Mouse (Mus musculus): ENCODE measurements around the gene Tspan8. TPM values are rescaled to one million over a fixed set of nuclear protein-coding genes. Genes with fewer than 3 reads are reported as not detected.

The Tspan8 gene
- polyA plus RNA-seq, 1 experiment from 2014 or later, result 5.3 TPM

Other genes starting within 250 kb of the Tspan8 start
- not detected in 2 replicates for gene A930009A15Rik, start 246.8 kb upstream of the Tspan8 start, polyA plus RNA-seq (2015; fragmentation: Nextera tagmentation; extraction: Ambion mirVana)
- 12.2 and 14.5 TPM in 2 replicates for gene Lgr5, start 229.1 kb upstream of the Tspan8 start, polyA plus RNA-seq (2015; fragmentation: Nextera tagmentation; extraction: Ambion mirVana)
- 2.7 and 3.4 TPM in 2 replicates for gene Ptprr, start 201.4 kb downstream of the Tspan8 start, polyA plus RNA-seq (2015; fragmentation: Nextera tagmentation; extraction: Ambion mirVana)